Mouse (Mus musculus): ENCODE data around the gene Nmnat3. TPM values are rescaled to one million over a fixed set of nuclear protein-coding genes. Genes with fewer than 3 reads are reported as not detected.

Nmnat3 gene
- polyA plus RNA-seq, 1 experiment, result 8.6 TPM

GRCm38 (mm10) chr9:98354919-98355318, 67.7 kb downstream of the Nmnat3 start:
- no peak for DNase-seq (ENCODE audit: low spot score)

- no peak for DNase-seq (ENCODE audit: low spot score)
Measured at GRCm38 (mm10) chr9:98361047-98361446, 73.8 kb downstream of the Nmnat3 start.

GRCm38 (mm10) chr9:98366075-98366474, 78.8 kb downstream of the Nmnat3 start:
- no peak for DNase-seq (ENCODE audit: low spot score)

- no peak for DNase-seq (ENCODE audit: low spot score)
Measured at GRCm38 (mm10) chr9:98367333-98367962, 80.2 kb downstream of the Nmnat3 start.

- DNase-seq (ENCODE audit: low spot score), result no peak
Measured at GRCm38 (mm10) chr9:98369707-98370106, 82.5 kb downstream of the Nmnat3 start.

DNA sequence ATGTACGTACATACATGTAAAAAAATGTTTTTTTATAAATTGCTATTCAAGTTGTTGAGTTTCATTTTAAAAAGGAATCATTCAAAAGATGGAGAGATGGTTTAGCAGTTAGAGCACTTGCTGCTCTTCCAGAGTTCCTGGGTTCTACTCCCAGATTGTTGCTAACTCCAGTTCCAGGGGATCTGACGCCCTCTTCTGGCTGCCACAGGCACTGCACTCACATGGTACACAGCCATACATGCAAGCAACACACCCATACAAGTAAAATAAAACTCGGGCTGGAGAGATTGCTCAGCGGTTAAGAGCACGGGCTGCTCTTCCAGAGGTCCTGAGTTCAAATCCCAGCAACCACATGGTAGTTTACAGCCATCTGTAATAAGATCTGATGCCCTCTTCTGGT, 86.1 kb downstream of the Nmnat3 start:
- no peak for DNase-seq (ENCODE audit: low spot score)

DNA sequence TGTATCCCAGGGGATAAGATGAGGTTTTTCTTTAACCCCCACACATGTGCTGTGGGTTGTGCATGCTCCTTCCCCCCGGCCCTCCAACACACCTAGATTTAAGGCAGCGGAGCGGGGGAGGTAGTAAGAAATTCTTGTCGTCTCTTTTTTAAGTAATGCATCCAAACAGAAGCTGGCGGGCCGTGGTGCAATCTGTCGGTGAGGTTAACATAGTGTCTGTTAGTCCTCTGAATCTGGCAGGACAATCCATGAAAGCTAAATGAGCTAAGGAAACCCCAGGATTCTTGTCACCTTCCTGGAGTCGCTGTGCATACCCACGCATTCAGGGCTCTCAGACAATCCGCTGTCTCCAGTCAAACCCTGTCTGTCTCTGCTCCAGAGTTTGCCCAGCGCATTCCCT, 87.7 kb downstream of the Nmnat3 start:
- DNase-seq (ENCODE audit: low spot score), result no peak

DNA sequence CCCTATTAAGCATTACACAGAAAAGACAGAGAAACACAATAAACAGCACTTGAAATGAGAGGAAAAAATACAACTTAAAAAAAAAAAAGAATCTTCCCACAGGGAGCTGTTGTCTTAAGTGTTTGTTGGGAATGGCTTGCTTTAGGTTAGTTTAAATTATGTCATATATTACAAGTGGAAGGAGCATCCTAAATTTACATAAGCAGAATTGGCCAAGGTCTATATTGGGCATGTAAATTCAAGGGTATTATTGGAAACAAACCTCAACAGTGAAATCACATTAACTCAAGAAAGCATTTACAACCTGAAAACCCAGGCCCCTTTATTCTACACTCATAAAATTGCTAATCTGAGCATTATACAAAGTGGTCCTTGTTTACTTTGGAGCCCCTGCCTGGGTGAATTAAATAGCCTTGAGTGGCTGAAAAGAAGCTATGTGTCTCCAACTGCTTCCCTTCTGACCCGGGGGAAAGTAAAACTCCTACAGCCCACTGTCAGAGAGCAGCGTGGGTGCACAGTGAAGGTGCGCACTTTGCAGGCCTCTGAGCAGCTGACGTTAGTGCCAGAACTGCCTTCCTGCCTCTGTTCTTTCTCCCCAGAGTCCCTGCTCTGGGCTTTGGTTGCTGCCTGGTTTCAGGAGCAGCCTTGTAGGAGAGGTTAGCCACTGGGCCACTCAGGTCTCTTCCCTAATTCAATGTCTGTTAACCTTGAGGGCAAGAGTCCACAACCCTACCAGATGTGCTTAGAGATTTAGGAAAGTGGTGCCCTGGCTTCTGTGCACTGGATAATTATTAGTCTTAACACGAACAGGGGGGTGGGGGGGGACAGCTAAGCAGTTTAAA, 88.3 kb downstream of the Nmnat3 start:
- DNase-seq (ENCODE audit: low spot score), result no peak

DNA sequence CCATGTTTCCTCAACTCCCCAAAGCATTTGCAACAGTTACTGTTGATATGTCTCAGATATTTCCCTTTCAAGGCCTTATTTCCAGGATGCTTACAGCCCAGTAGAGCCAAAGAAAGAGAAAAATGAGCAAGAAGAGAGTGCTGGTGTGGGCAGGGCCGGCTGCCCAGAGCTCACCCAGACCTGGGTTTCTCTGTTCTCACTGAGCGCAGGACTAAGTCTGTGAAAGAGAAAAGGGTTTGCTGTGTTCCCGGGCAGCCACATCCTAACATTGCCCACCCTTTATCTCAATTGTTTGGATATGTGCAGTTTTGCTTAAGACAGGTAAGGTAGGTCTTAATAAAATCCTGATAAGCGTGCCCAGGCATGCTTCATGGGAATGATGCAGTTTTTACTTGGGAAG, 92.5 kb downstream of the Nmnat3 start:
- no peak for DNase-seq (ENCODE audit: low spot score)

DNA sequence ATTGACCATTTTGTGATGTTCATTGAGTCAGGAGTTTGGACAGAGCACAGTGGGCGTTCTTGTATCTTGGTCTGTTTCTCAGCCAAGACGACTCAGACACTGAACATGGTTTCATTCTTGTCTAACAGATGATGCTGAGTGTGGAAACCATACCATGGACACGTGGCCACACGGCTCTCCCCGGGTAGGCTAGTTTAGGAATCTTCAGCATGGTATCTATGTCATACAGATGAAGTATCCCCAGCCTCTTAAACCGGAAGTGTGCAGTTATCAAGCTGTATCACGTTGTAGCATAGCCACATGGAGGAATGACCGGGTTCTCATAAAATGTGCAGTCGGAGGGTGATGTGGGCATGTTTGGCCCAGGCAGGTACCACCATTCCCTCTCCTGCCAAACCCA, 93.4 kb downstream of the Nmnat3 start:
- DNase-seq (ENCODE audit: low spot score), result no peak

- no peak for DNase-seq (ENCODE audit: low spot score)
Measured at GRCm38 (mm10) chr9:98387741-98388632, 100.8 kb downstream of the Nmnat3 start.

- DNase-seq (ENCODE audit: low spot score), result no peak
Measured at GRCm38 (mm10) chr9:98388633-98388965, 101.4 kb downstream of the Nmnat3 start.

GRCm38 (mm10) chr9:98393496-98393895, 106.3 kb downstream of the Nmnat3 start:
- DNase-seq (ENCODE audit: low spot score), result no peak

DNA sequence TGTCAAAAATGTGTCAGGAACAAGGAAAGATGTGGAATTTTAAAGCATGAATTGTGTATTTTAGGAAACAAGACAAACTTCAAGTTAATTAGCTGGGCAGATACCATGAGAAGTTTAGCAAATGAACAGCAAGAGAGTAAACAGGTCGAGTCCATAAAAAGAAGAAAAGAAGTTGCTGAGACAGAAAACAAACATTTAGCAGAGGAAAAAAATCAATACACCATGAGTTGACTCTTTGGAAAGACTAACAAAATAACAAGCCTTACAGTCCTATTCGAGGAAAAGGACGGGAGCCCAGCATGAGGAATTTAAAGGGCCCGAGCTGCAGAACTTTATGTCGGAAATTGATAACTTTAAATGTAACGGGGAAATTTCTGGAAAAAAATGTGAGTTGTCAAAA, 110.0 kb downstream of the Nmnat3 start:
- DNase-seq (ENCODE audit: low spot score), result no peak

- DNase-seq (ENCODE audit: low spot score), result no peak
Measured at GRCm38 (mm10) chr9:98397866-98398265, 110.6 kb downstream of the Nmnat3 start.

DNA sequence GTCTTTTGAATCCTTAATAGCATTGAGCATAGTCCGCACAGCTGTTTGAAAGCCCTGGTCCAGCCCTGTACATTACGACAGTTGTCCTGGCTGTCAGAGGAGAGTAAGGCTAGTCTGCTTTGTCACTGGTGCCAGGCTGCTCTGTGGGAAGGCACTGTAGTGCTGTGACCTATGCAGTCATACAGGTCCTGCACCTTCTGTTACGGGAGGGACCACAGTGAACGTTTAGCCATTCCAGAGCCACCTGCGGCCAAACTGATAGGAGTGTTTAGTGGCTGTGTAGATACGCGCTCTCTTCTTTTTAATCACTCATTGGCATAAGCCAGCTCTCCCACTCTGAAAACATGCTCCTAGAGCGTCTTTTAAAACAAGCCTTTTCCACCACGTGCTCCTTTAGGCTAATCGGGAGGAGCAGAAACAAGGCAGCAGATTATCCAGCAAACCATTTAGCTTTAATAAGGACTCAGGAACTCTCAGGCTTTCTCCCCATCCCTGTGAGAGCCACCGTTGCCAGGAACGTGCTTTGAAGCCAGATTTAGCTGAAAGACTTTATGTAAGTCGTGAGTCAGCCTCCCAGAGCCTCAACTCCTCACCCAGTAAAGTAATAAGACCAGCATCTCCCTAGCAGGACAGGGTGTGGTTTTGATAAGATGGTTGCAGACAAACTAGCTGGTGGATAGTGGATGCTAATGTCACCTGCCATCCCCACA, 113.1 kb downstream of the Nmnat3 start:
- no peak for DNase-seq (ENCODE audit: low spot score)

DNA sequence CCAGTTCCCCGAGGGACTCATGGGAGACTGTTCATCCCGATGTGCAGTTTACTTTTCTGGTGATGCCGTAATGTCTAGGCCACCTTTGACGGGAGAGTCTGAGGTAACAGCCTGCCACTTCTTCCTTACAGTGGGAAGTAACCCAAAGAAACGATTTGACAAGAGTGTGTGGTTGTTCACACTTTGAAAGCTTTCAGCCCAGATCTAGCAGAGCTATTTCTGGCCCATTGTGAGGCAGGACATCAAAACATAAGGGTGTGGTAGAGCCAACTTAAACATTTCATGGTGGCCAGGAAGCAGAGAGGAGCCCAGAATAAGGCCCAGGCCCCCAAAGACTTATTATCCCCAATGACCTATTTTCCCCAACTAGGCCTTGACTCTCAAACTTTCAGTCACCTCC, 114.4 kb downstream of the Nmnat3 start:
- no peak for DNase-seq (ENCODE audit: low spot score)

- DNase-seq (ENCODE audit: low spot score), result no peak
Measured at GRCm38 (mm10) chr9:98407771-98408170, 120.5 kb downstream of the Nmnat3 start.

GRCm38 (mm10) chr9:98409137-98409536, 121.9 kb downstream of the Nmnat3 start:
- peak; percentile 57 for DNase-seq (ENCODE audit: low spot score)

- DNase-seq (ENCODE audit: low spot score), result no peak
Measured at GRCm38 (mm10) chr9:98415427-98415826, 128.2 kb downstream of the Nmnat3 start.

GRCm38 (mm10) chr9:98417919-98418318, 130.7 kb downstream of the Nmnat3 start:
- no peak for DNase-seq (ENCODE audit: low spot score)

GRCm38 (mm10) chr9:98418346-98418745, 131.1 kb downstream of the Nmnat3 start:
- no peak for DNase-seq (ENCODE audit: low spot score)

Data from urinary bladder, adult 2 months (tissue).